Mouse (Mus musculus) midbrain, embryonic 16.5 days (tissue): ENCODE measurements around the gene Smcp. TPM values are rescaled to one million over a fixed set of nuclear protein-coding genes. Genes with fewer than 3 reads are reported as not detected.

Experiments
- ATAC-seq: fragments of 200-750 bp; cut with Nextera tagmentation; 2 replicates; pipeline ENCODE4 v1.8.0; 2017; ENCODE audit warnings: moderate TSS enrichment
- H3K27ac ChIP-seq: fragments of 300-500 bp; sonication (generic); 2 replicates; pipeline ENCODE4 v1.5.1; 2014; ENCODE audit warnings: mild to moderate bottlenecking, low read length, mixed read lengths
- H3K27me3 ChIP-seq: fragments of 300-500 bp; sonication (generic); 2 replicates; pipeline ENCODE4 v1.6.1; 2014; ENCODE audit warnings: low read depth, low read length, mixed read lengths; ENCODE audit not compliant: control insufficient read depth, insufficient read depth
- H3K36me3 ChIP-seq: fragments of 300-500 bp; sonication (generic); 2 replicates; pipeline ENCODE4 v1.6.1; 2014; ENCODE audit warnings: mild to moderate bottlenecking, low read length, moderate library complexity, mixed read lengths; ENCODE audit not compliant: control insufficient read depth, insufficient read depth
- H3K4me1 ChIP-seq: fragments of 300-500 bp; sonication (generic); 2 replicates; pipeline ENCODE4 v1.6.1; 2014; ENCODE audit warnings: mild to moderate bottlenecking, low read length, mixed read lengths; ENCODE audit not compliant: control insufficient read depth, insufficient read depth
- H3K4me2 ChIP-seq: fragments of 300-500 bp; sonication (generic); 2 replicates; pipeline ENCODE4 v1.6.1; 2014; ENCODE audit warnings: mild to moderate bottlenecking, low read length, mixed read lengths
- H3K4me3 ChIP-seq: fragments of 300-500 bp; sonication (generic); 2 replicates; pipeline ENCODE4 v1.5.1; 2014; ENCODE audit warnings: low read depth, mild to moderate bottlenecking, low read length, moderate library complexity, mixed read lengths
- H3K9ac ChIP-seq: fragments of 300-500 bp; sonication (generic); 2 replicates; pipeline ENCODE4 v1.6.1; 2014; ENCODE audit warnings: low read depth, low read length, mixed read lengths
- H3K9me3 ChIP-seq: fragments of 300-500 bp; sonication (generic); replicated peaks from 2 replicates; pipeline ENCODE4 v1.6.1; 2014; ENCODE audit warnings: mild to moderate bottlenecking, low read length, mixed read lengths; ENCODE audit not compliant: control insufficient read depth, poor library complexity, severe bottlenecking
- WGBS: fragments of 180-500 bp; shearing (Covaris S2); extraction: QIAGEN DNeasy Blood & Tissue Kit; methylation state at CpG from one replicate; pipeline ENCODE4 v1.1.7; 2014; 5-methylcytosine and 5-hydroxymethylcytosine counted together
- polyA plus RNA-seq: library from polyadenylated mRNA; unstranded; fragments of >200 nt; fragmentation: Nextera tagmentation; extraction: Ambion mirVana; gene quantifications from 2 replicates; pipeline ENCODE4 v1.2.1, GENCODE M21; 2015

Smcp gene
- polyA plus RNA-seq, 1 experiment from 2014 or later, result not detected

GRCm38 (mm10) chr3:92565418-92565817, 23.4 kb downstream of the Smcp start:
- Histone ChIP-seq H3K27ac (no peak overlapping the region), H3K36me3 (no peaks in the 10 kb centered on the region), H3K9me3 (no peaks in the 10 kb centered on the region), H3K4me1 (no peaks in the 10 kb centered on the region), H3K4me2 (no peak overlapping the region), H3K27me3 (no peaks in the 10 kb centered on the region), H3K4me3 (no peak overlapping the region), H3K9ac (no peak overlapping the region)
- no peak for ATAC-seq

DNA sequence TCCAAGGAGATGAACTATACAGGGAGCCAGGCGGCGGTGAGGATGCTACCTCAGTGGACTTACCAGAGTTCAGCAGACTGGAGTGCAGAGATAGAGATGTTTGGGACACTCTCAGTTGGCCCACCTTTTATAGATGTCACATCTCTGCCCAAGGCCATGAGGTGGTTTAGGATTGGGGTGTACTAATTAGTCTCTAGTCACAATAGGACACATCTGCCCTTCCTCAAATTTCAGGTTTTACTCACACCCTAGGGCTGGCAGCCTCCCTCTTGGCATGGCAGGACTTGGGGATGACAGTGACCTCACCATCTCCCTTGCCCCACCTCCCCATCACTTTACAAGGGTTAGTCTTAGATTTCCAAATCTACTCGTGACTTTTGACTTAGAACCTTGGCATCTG, 54.4 kb downstream of the Smcp start, which contains the start of gene 2310046K23Rik:
TSS of gene 2310046K23Rik (minus strand) at position 101 of the 400 bp plus-strand sequence.
- Histone ChIP-seq H3K9ac (no peak within 1 kb of the TSS), H3K27me3 (no peaks in the 10 kb centered on the region), H3K36me3 (no peaks in the 10 kb centered on the region), H3K27ac (no peak within 1 kb of the TSS), H3K9me3 (no peaks in the 10 kb centered on the region), H3K4me2 (no peak within 1 kb of the TSS), H3K4me3 (no peak within 1 kb of the TSS), H3K4me1 (no peaks in the 10 kb centered on the region)
- no peak for ATAC-seq
- WGBS, result 95% methylated on average over 3 of the region's 3 CpGs

Other genes with a start within 250 kb of the Smcp start
- gene Sprr2d, start 249.9 kb downstream of the Smcp start, polyA plus RNA-seq, result not detected in 2 replicates
- gene Sprr2e, start 236.9 kb downstream of the Smcp start, polyA plus RNA-seq, result not detected in 2 replicates
- gene Sprr2f, start 223.8 kb downstream of the Smcp start, polyA plus RNA-seq, result not detected in 2 replicates
- gene Sprr2h, start 203.3 kb downstream of the Smcp start, polyA plus RNA-seq, result not detected in 2 replicates
- not detected in 2 replicates for gene Sprr2i, start 181.0 kb downstream of the Smcp start, polyA plus RNA-seq
- not detected in 2 replicates for gene Sprr2j-ps, start 170.9 kb downstream of the Smcp start, polyA plus RNA-seq
- gene Gm9774, start 159.6 kb downstream of the Smcp start, polyA plus RNA-seq, result 7.5 and 8.9 TPM in 2 replicates
- gene Sprr2k, start 156.4 kb downstream of the Smcp start, polyA plus RNA-seq, result not detected in 2 replicates
- gene Sprr1b, start 150.2 kb downstream of the Smcp start, polyA plus RNA-seq, result not detected in 2 replicates
- gene Sprr3, start 130.3 kb downstream of the Smcp start, polyA plus RNA-seq, result not detected in 2 replicates
- gene Sprr1a, start 103.1 kb downstream of the Smcp start, polyA plus RNA-seq, result 0.24 TPM in 1 of 2 replicates, not detected in the other
- gene Sprr4, start 88.5 kb downstream of the Smcp start, polyA plus RNA-seq, result not detected in 2 replicates
- not detected in 2 replicates for gene 2310046K23Rik, start 54.5 kb downstream of the Smcp start, polyA plus RNA-seq
- not detected in 2 replicates for gene Ivl, start 15.3 kb downstream of the Smcp start, polyA plus RNA-seq
- not detected in 2 replicates for gene 2210017I01Rik, start 18.5 kb upstream of the Smcp start, polyA plus RNA-seq
- not detected in 2 replicates for gene Lce6a, start 32.7 kb upstream of the Smcp start, polyA plus RNA-seq
- gene Lce1a1, start 59.3 kb upstream of the Smcp start, polyA plus RNA-seq, result not detected in 2 replicates
- gene Lce1b, start 67.9 kb upstream of the Smcp start, polyA plus RNA-seq, result not detected in 2 replicates
- not detected in 2 replicates for gene Lce1a2, start 81.3 kb upstream of the Smcp start, polyA plus RNA-seq
- not detected in 2 replicates for gene Lce1c, start 90.2 kb upstream of the Smcp start, polyA plus RNA-seq
- gene Lce1d, start 98.2 kb upstream of the Smcp start, polyA plus RNA-seq, result not detected in 2 replicates
- gene Lce1e, start 120.1 kb upstream of the Smcp start, polyA plus RNA-seq, result not detected in 2 replicates
- not detected in 2 replicates for gene Lce1f, start 131.4 kb upstream of the Smcp start, polyA plus RNA-seq
- not detected in 2 replicates for gene Gm38119, start 150.1 kb upstream of the Smcp start, polyA plus RNA-seq
- not detected in 2 replicates for gene Lce1g, start 163.3 kb upstream of the Smcp start, polyA plus RNA-seq
- not detected in 2 replicates for gene Lce1h, start 176.1 kb upstream of the Smcp start, polyA plus RNA-seq
- not detected in 2 replicates for gene Lce1i, start 189.9 kb upstream of the Smcp start, polyA plus RNA-seq
- not detected in 2 replicates for gene Lce1j, start 201.5 kb upstream of the Smcp start, polyA plus RNA-seq
- not detected in 2 replicates for gene Lce1k, start 218.9 kb upstream of the Smcp start, polyA plus RNA-seq
- not detected in 2 replicates for gene Kprp, start 238.2 kb upstream of the Smcp start, polyA plus RNA-seq